Mouse (Mus musculus): ENCODE measurements around the gene Agbl3.

- TF ChIP-seq EP300 (IDR thresholded peaks at IDR 0.05): no peak
- TF ChIP-seq CTCF (IDR thresholded peaks at IDR 0.05): no peak
These were observed 104.5 kb downstream of the Agbl3 start for GRCm38 (mm10) chr6:34884724-34885123.
